Mouse (Mus musculus): ENCODE measurements around the gene Dcx.

- TF ChIP-seq POLR2A (IDR thresholded peaks at IDR 0.05; ENCODE audit: insufficient read depth, low read length) (no peak), CTCF (IDR thresholded peaks at IDR 0.05; ENCODE audit: low read depth, low read length) (no peak)
Measured at GRCm38 (mm10) chrX:143933671-143934070, 560 bp upstream of the Dcx start.

Data from ES-Bruce4 (cell line).